Mouse (Mus musculus) limb, embryonic 11.5 days (tissue): ENCODE measurements at regions not wholly inside any gene's neighbourhood (a gene's known extent, or its start where the extent isn't known, plus 50 kb on each side); places are given as distances from the start of the nearest gene placed in this dataset.
"Not testable (repeated sequence)": the region's sequence is repeated elsewhere in the genome, so short reads cannot be mapped to it uniquely, and the experiment has no call there.

ENCODE experiments used
- ATAC-seq: fragments of 200-750 bp; cut with Nextera tagmentation; 2 replicates; pipeline ENCODE4 v1.8.0; 2017; ENCODE audit warnings: low read depth; ENCODE audit not compliant: insufficient number of reproducible peaks, low FRiP score, low TSS enrichment
- DNase-seq: peaks from one replicate; pipeline ENCODE4 v3.0.0-alpha.2; 2015; ENCODE audit warnings: low spot score
- H3K27ac ChIP-seq: fragments of 300-500 bp; sonication (generic); replicated peaks from 2 replicates; pipeline ENCODE4 v1.5.1; 2014; ENCODE audit warnings: low read depth, mild to moderate bottlenecking, low read length
- H3K27me3 ChIP-seq: fragments of 300-500 bp; sonication (generic); 2 replicates; pipeline ENCODE4 v1.6.1; 2014; ENCODE audit warnings: mild to moderate bottlenecking, low read length, mixed read lengths; ENCODE audit not compliant: control insufficient read depth, insufficient read depth
- H3K36me3 ChIP-seq: fragments of 300-500 bp; sonication (generic); 2 replicates; pipeline ENCODE4 v1.6.1; 2014; ENCODE audit warnings: mild to moderate bottlenecking, low read length, moderate library complexity, mixed read lengths; ENCODE audit not compliant: control insufficient read depth, insufficient read depth
- H3K4me1 ChIP-seq: fragments of 300-500 bp; sonication (generic); 2 replicates; pipeline ENCODE4 v1.6.1; 2014; ENCODE audit warnings: low read length, mixed read lengths; ENCODE audit not compliant: control insufficient read depth, insufficient read depth
- H3K4me2 ChIP-seq: fragments of 300-500 bp; sonication (generic); 2 replicates; pipeline ENCODE4 v1.6.1; 2014; ENCODE audit warnings: low read depth, mild to moderate bottlenecking, moderate library complexity; ENCODE audit not compliant: severe bottlenecking
- H3K4me3 ChIP-seq: fragments of 300-500 bp; sonication (generic); 2 replicates; pipeline ENCODE4 v1.5.1; 2014; ENCODE audit warnings: low read depth, low read length
- H3K9ac ChIP-seq: fragments of 300-500 bp; sonication (generic); 2 replicates; pipeline ENCODE4 v1.6.1; 2014; ENCODE audit warnings: mild to moderate bottlenecking, low read length
- H3K9me3 ChIP-seq: fragments of 300-500 bp; sonication (generic); 2 replicates; pipeline ENCODE4 v1.6.1; 2016; ENCODE audit warnings: low read length; ENCODE audit not compliant: control insufficient read depth
- WGBS: fragments of 180-500 bp; shearing (Covaris S2); extraction: QIAGEN DNeasy Blood & Tissue Kit; methylation state at CpG from one replicate; pipeline ENCODE4 v1.1.7; 2014; 5-methylcytosine and 5-hydroxymethylcytosine counted together

- H3K4me2 ChIP-seq = no peak overlapping the region
- no peak overlapping the region for H3K27ac ChIP-seq
- H3K4me3 ChIP-seq = no peak overlapping the region
- no peaks in the 10 kb centered on the region for H3K9me3 ChIP-seq
- H3K27me3 ChIP-seq = no peaks in the 10 kb centered on the region
- no peaks in the 10 kb centered on the region for H3K36me3 ChIP-seq
- H3K4me1 ChIP-seq = no peaks in the 10 kb centered on the region
- H3K9ac ChIP-seq = no peak overlapping the region
- DNase-seq (no peak), ATAC-seq (no peak)
- 87% methylated on average over 1 of the region's 1 CpGs for WGBS
Measured at GRCm38 (mm10) chr3:113105979-113106378, 152.7 kb downstream of the Amy2a5 start.

GRCm38 (mm10) chr3:113090850-113091249 lies 167.8 kb downstream of the Amy2a5 start:
- WGBS = 78% methylated on average over 18 of the region's 21 CpGs
- not testable (repeated sequence) for H3K27me3 ChIP-seq, H3K4me1 ChIP-seq, H3K27ac ChIP-seq, H3K4me3 ChIP-seq, H3K9ac ChIP-seq, ATAC-seq, H3K36me3 ChIP-seq, H3K9me3 ChIP-seq, H3K4me2 ChIP-seq
- DNase-seq = peak; percentile 29

GRCm38 (mm10) chr3:113080704-113081103 lies 177.9 kb downstream of the Amy2a5 start:
- H3K4me1 ChIP-seq = no peaks in the 10 kb centered on the region
- DNase-seq (peak; percentile 73), ATAC-seq (no peak)
- no peak overlapping the region for H3K27ac ChIP-seq
- H3K27me3 ChIP-seq = no peaks in the 10 kb centered on the region
- no peak overlapping the region for H3K4me3 ChIP-seq
- no peak overlapping the region for H3K9ac ChIP-seq
- no peak overlapping the region for H3K4me2 ChIP-seq
- WGBS = 0% methylated on average over 1 of the region's 1 CpGs
- H3K36me3 ChIP-seq = no peaks in the 10 kb centered on the region
- no peaks in the 10 kb centered on the region for H3K9me3 ChIP-seq
